Mouse (Mus musculus) cerebellum, adult 2 months (tissue): ENCODE data around the gene Kpna4. TPM values are rescaled to one million over a fixed set of nuclear protein-coding genes. Genes with fewer than 3 reads are reported as not detected.
A peak's percentile ranks its signal among the peaks of the same experiment; 100 is the strongest.

Experiments
- DNase-seq, 2 experiments: peaks; one replicate each; pipeline ENCODE4 v3.0.0; 2021
- H3K27ac ChIP-seq: fragments of 200-500 bp; 2 replicates; pipeline ENCODE4 v1.5.1; 2012; ENCODE audit warnings: low read length, control low read depth, inconsistent platforms; ENCODE audit not compliant: insufficient read depth
- H3K27me3 ChIP-seq: fragments of 200-500 bp; 2 replicates; pipeline ENCODE4 v1.6.1; 2012; ENCODE audit warnings: inconsistent platforms, mild to moderate bottlenecking, low read length, moderate library complexity; ENCODE audit not compliant: control insufficient read depth, insufficient read depth
- H3K4me1 ChIP-seq: fragments of 200-500 bp; 2 replicates; pipeline ENCODE4 v1.6.1; 2011; ENCODE audit warnings: low read length; ENCODE audit not compliant: control insufficient read depth, insufficient read depth
- H3K4me3 ChIP-seq: fragments of 200-500 bp; replicated peaks from 2 replicates; pipeline ENCODE3; 2011; ENCODE audit warnings: mild to moderate bottlenecking, low read depth, low read length, control low read depth; ENCODE audit not compliant: insufficient read depth
- CTCF ChIP-seq: fragments of 200-500 bp; IDR thresholded peaks from 2 replicates; pipeline ENCODE4 v1.5.1; 2011; ENCODE audit warnings: low read depth, mild to moderate bottlenecking, control low read depth, low read length, moderate library complexity, borderline replicate concordance; ENCODE audit not compliant: insufficient read depth
- POLR2A ChIP-seq: fragments of 200-500 bp; IDR thresholded peaks from 2 replicates; pipeline ENCODE4 v1.6.1; 2011; ENCODE audit warnings: low read length, control low read depth, borderline replicate concordance; ENCODE audit not compliant: insufficient read depth
- WGBS: fragments of 180-500 bp; shearing (Covaris S2); methylation state at CpG from one replicate; pipeline ENCODE4 v1.1.7; 2018; 5-methylcytosine and 5-hydroxymethylcytosine counted together
- polyA plus RNA-seq: library from polyadenylated mRNA; depleted of rRNA; stranded (reverse); fragments of >200 nt; gene quantifications from 2 replicates; pipeline ENCODE4 v1.2.3, GENCODE M21; 2012

Kpna4 gene
- polyA plus RNA-seq, 1 experiment: 31.0 TPM

GRCm38 (mm10) chr3:69127346-69127678 is 399 bp upstream of the Kpna4 start:
- under 1% methylated on average over 10 of the region's 10 CpGs for WGBS
- Histone ChIP-seq H3K4me3 (peak overlapping the region; percentile 62), H3K27ac (no peak overlapping the region), H3K4me1 (no peaks in the 10 kb centered on the region), H3K27me3 (no peaks in the 10 kb centered on the region)
- TF ChIP-seq POLR2A: no peak
- no peak for TF ChIP-seq CTCF
- DNase-seq: no peak

DNA sequence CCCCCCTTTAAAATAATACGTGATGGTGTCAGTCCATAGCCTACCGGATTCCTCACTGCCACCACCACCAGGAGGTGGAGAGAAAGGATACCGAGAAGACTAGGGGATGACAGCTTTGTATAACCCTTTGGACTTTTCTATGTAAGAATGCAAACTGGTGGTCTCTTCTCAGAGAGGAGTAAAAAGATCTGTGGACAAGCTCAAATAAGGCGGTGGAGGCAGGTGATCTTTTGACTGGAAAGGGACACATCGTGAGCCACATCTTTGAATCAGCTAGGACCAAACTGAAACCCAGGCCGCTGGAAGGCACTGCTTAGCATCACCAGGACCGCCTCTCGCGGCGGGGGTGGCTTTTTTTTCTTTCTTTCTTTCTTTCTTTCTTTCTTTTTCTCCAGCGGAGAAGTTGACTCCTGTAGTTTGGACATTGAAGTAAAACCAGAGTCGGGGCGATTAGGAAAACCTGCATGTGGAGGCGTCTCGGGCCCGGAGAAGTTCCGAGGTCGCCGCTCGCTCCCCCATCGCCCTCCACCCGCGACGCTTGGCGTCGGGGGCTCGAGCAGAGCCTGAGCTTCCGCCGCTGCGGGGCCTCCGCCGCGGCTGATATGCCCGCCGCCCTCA is 913 bp downstream of the Kpna4 start:
- peak in 1 of 2 experiments; percentile 41 for DNase-seq
- H3K27me3 ChIP-seq: no peaks in the 10 kb centered on the region
- H3K27ac ChIP-seq: peak overlapping the region; percentile 52; the same call in 1 of the 2 replicates
- H3K4me1 ChIP-seq: peaks cover 3% of the 10 kb centered on the region; the same call in 1 of the 2 replicates
- H3K4me3 ChIP-seq: peak overlapping the region; percentile 66
- WGBS: under 1% methylated on average over 35 of the region's 35 CpGs
- no peak for TF ChIP-seq CTCF
- TF ChIP-seq POLR2A: no peak

GRCm38 (mm10) chr3:69125461-69125860 is 1.5 kb downstream of the Kpna4 start:
- 3% methylated on average over 4 of the region's 4 CpGs for whole genome bisulfite sequencing
- Histone ChIP-seq H3K4me3 (peak overlapping the region; percentile 66), H3K27me3 (no peaks in the 10 kb centered on the region), H3K27ac (no peak overlapping the region), H3K4me1 (peaks cover 3% of the 10 kb centered on the region; the same call in 1 of the 2 replicates)
- no peak for TF ChIP-seq POLR2A
- no peak for TF ChIP-seq CTCF
- DNase-seq: no peak

- peak; percentile 17 to 49 for DNase-seq
- Histone ChIP-seq H3K4me1 (peaks cover 7% of the 10 kb centered on the region; the same call in 1 of the 2 replicates), H3K27ac (0 out of 2 replicates have a peak overlapping the region, but pooled peaks have one; percentile 53), H3K4me3 (no peak overlapping the region), H3K27me3 (no peaks in the 10 kb centered on the region)
- TF ChIP-seq CTCF (no peak), POLR2A (no peak)
- 16% methylated on average over 3 of the region's 3 CpGs for WGBS
Observed at GRCm38 (mm10) chr3:69118827-69119226, 8.1 kb downstream of the Kpna4 start.

- 74% methylated on average over 1 of the region's 1 CpGs for WGBS
- Histone ChIP-seq H3K4me1 (peaks cover 3% of the 10 kb centered on the region; the same call in 1 of the 2 replicates), H3K4me3 (no peak overlapping the region), H3K27ac (no peak overlapping the region), H3K27me3 (no peaks in the 10 kb centered on the region)
- DNase-seq: no peak
- TF ChIP-seq POLR2A (no peak), CTCF (no peak)
Observed at GRCm38 (mm10) chr3:69114760-69115159, 12.2 kb downstream of the Kpna4 start.

DNA sequence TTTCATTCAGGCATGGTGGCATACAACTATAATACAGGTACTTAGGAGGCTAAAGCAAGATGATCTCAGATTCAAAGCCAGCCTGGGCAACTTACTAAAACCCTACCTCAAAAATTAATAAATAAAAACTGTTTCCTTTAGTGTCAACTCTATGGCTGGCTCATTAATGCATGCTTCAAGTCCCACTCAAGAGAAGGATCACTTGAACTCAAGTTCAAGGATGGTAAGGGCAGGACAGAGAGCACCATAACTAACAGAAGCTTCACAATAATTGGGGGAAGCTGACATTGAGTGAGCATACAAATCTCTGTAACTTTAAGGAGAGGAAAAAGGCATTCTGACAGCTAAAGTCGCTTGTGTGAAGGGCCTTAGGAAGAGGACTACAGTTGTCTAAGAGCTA is 13.0 kb downstream of the Kpna4 start:
- H3K27ac ChIP-seq: no peak overlapping the region
- no peak overlapping the region for H3K4me3 ChIP-seq
- peaks cover 2% of the 10 kb centered on the region; the same call in 1 of the 2 replicates for H3K4me1 ChIP-seq
- TF ChIP-seq CTCF: no peak
- TF ChIP-seq POLR2A: no peak
- WGBS: 88% methylated on average over 1 of the region's 1 CpGs
- no peaks in the 10 kb centered on the region for H3K27me3 ChIP-seq
- no peak for DNase-seq

- no peak overlapping the region for H3K27ac ChIP-seq
- WGBS: 98% methylated on average over 1 of the region's 1 CpGs
- TF ChIP-seq CTCF: no peak
- TF ChIP-seq POLR2A: no peak
- H3K27me3 ChIP-seq: no peaks in the 10 kb centered on the region
- DNase-seq: no peak
- no peaks in the 10 kb centered on the region for H3K4me1 ChIP-seq
- no peak overlapping the region for H3K4me3 ChIP-seq
Observed at GRCm38 (mm10) chr3:69109079-69109478, 17.8 kb downstream of the Kpna4 start.

DNA sequence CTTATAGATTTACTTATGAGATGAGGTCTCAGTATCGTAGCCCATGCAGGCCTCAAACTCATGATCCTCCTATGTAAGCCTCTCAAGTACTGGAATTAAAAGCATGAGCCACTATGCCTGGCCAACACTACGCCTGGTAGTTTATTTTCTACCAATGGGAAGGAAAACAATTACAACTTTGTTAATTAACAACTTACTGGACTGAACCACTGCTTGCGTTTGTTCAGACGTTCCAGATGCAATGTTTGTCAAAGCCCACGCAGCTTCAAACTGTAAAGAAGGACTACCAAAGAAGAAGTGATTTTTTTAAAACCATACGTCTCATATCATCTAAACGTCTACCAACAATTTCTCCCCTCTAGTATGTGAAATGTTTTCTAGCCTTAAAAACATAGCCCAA is 32.5 kb downstream of the Kpna4 start:
- no peak for DNase-seq
- Histone ChIP-seq H3K4me1 (no peaks in the 10 kb centered on the region), H3K4me3 (no peak overlapping the region), H3K27ac (no peak overlapping the region), H3K27me3 (no peaks in the 10 kb centered on the region)
- 92% methylated on average over 7 of the region's 7 CpGs for WGBS
- TF ChIP-seq CTCF (no peak), POLR2A (no peak)
